Mouse (Mus musculus): ENCODE measurements around the gene Tbk1. TPM values are rescaled to one million over a fixed set of nuclear protein-coding genes. Genes with fewer than 3 reads are reported as not detected.
A peak's percentile ranks its signal among the peaks of the same experiment; 100 is the strongest.

Gene Tbk1
- 35.0 and 36.3 TPM in 2 replicates for polyA plus RNA-seq (2015; fragmentation: Nextera tagmentation; extraction: Ambion mirVana)

DNA sequence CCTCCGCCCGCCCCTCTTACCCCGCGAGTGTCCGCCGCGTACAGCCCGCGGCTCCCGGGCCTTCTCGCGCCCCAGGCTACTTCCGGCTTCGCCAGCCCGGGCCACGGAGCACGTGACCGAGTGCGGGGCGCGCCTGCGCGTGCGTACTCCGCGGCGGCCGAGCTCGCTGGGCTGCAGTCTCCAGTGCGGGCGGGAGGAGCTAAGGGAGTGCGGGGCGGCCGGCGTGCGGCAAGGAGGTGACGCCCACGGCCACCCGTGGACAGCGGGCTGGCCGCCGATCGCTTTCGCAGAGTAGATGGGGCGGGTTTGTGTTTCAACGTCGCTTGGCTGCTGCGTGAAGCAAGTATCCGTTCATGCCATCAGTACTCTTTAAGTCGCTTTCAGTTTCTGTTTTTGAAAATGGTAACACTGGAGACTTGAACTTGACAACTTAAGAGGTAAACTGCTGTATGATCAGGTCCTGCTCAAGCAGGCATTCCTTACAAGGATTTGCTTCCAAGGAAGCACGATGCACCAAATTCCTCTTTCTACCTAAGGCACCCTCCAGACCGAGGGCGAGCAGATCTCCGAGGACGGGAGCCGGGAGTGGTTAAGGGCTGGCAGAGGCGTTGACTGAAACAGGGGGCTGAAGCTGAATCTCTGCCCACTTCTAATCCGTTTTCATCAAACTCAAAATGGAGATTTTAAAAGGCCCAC, at the start of gene Tbk1:
Gene Tbk1, minus strand, starts transcription at position 113 of the 696 bp plus-strand sequence.
- under 1% methylated on average over 58 of the region's 58 CpGs for WGBS
- ATAC-seq (replicated peaks) = peak; percentile 99
- H3K9me3 ChIP-seq = no peaks in the 10 kb centered on the region
- H3K36me3 ChIP-seq = peaks cover 22% of the 10 kb centered on the region
- peaks cover 13% of the 10 kb centered on the region for H3K4me1 ChIP-seq
- H3K4me3 ChIP-seq = peak within 1 kb of the TSS; percentile 77
- peak within 1 kb of the TSS; percentile 81 for H3K9ac ChIP-seq (replicated peaks)
- H3K27me3 ChIP-seq = no peaks in the 10 kb centered on the region
- H3K27ac ChIP-seq (replicated peaks) = peak within 1 kb of the TSS; percentile 58
- peak within 1 kb of the TSS; percentile 66 for H3K4me2 ChIP-seq (replicated peaks)

- ATAC-seq (replicated peaks) = no peak
- no peak overlapping the region for H3K9ac ChIP-seq (replicated peaks)
- H3K27ac ChIP-seq (replicated peaks) = no peak overlapping the region
- H3K36me3 ChIP-seq = no peaks in the 10 kb centered on the region
- H3K9me3 ChIP-seq = no peaks in the 10 kb centered on the region
- no peak overlapping the region for H3K4me3 ChIP-seq
- WGBS = 85% methylated on average over 6 of the region's 6 CpGs
- H3K27me3 ChIP-seq = peaks cover 3% of the 10 kb centered on the region; the same call in 1 of the 2 replicates
- H3K4me2 ChIP-seq (replicated peaks) = no peak overlapping the region
- peaks cover 6% of the 10 kb centered on the region for H3K4me1 ChIP-seq
These were observed 49.7 kb upstream of the Tbk1 start for GRCm38 (mm10) chr10:121636276-121636675.

DNA sequence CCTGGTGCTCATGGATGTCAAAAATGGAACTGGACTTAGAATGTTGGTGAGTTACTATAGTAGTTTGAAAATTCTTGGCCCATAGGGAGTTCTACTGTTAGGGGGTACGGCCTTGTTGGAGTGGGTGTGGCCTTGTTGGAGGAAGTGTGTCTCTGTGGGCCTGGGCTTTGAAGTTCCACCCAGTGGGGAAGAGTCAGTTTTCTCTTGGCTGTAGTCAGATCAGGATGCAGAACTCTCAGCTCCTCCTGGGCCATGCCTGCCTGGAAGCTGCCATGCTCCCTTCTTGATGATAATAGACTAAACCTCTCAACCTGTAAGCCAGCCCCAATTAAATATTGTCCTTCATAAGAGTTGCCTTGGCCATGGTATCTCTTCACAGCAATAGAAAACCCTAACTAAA, 47.6 kb upstream of the Tbk1 start:
- no peak overlapping the region for H3K9ac ChIP-seq (replicated peaks)
- WGBS = 73% methylated on average over 1 of the region's 1 CpGs
- H3K9me3 ChIP-seq = no peaks in the 10 kb centered on the region
- no peaks in the 10 kb centered on the region for H3K36me3 ChIP-seq
- H3K27me3 ChIP-seq = no peaks in the 10 kb centered on the region
- no peak for ATAC-seq (replicated peaks)
- H3K27ac ChIP-seq (replicated peaks) = no peak overlapping the region
- no peak overlapping the region for H3K4me3 ChIP-seq
- no peak overlapping the region for H3K4me2 ChIP-seq (replicated peaks)
- H3K4me1 ChIP-seq = no peaks in the 10 kb centered on the region

DNA sequence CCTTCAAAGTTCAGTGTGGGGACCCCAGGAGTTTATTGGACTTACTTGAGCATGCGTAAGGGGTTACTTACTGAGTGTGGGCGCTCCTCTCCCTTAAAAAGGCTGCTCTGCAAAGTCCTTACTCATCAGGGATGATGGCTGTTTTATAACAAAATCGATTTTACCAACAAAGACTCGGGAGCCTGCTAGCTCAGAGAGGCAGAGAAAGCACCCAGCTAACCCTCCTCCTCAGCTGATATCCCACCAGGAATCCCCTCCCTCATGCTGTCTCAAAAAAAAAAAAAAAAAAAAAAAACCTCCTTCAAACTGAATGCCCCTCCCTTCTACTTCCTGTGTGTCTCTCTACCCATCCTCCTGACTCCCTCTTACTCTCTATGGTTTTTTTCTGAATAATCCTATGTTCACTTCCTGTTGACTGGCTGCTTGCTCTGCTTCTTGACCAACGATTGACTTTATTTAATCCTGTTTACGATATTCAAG, 42.0 kb upstream of the Tbk1 start:
- Histone ChIP-seq H3K27me3 (no peaks in the 10 kb centered on the region), H3K9ac (replicated peaks) (no peak overlapping the region), H3K4me2 (replicated peaks) (no peak overlapping the region), H3K36me3 (no peaks in the 10 kb centered on the region), H3K9me3 (no peaks in the 10 kb centered on the region), H3K27ac (replicated peaks) (no peak overlapping the region), H3K4me1 (peaks cover 21% of the 10 kb centered on the region), H3K4me3 (no peak overlapping the region)
- ATAC-seq (replicated peaks) = no peak
- 89% methylated on average over 6 of the region's 6 CpGs for WGBS

GRCm38 (mm10) chr10:121627216-121627852, 40.7 kb upstream of the Tbk1 start:
- no peaks in the 10 kb centered on the region for H3K9me3 ChIP-seq
- WGBS = 85% methylated on average over 10 of the region's 10 CpGs
- no peak overlapping the region for H3K4me3 ChIP-seq
- 0 out of 2 replicates have a peak, but pooled peaks cover 2% of the 10 kb centered on the region for H3K36me3 ChIP-seq
- no peak overlapping the region for H3K4me2 ChIP-seq (replicated peaks)
- no peak for ATAC-seq (replicated peaks)
- H3K27ac ChIP-seq (replicated peaks) = no peak overlapping the region
- H3K9ac ChIP-seq (replicated peaks) = no peak overlapping the region
- peaks cover 23% of the 10 kb centered on the region for H3K4me1 ChIP-seq
- H3K27me3 ChIP-seq = no peaks in the 10 kb centered on the region

GRCm38 (mm10) chr10:121626186-121626882, 39.7 kb upstream of the Tbk1 start, which contains the start of gene Xpot:
Gene Xpot, minus strand, starts transcription at chr10:121626332.
- Histone ChIP-seq H3K4me1 (peaks cover 23% of the 10 kb centered on the region), H3K9me3 (no peaks in the 10 kb centered on the region), H3K9ac (replicated peaks) (peak within 1 kb of the TSS; percentile 88), H3K36me3 (peaks cover 12% of the 10 kb centered on the region; the same call in 1 of the 2 replicates), H3K27me3 (no peaks in the 10 kb centered on the region), H3K4me2 (replicated peaks) (peak within 1 kb of the TSS; percentile 67), H3K4me3 (peak within 1 kb of the TSS; percentile 94), H3K27ac (replicated peaks) (peak within 1 kb of the TSS; percentile 95)
- ATAC-seq (replicated peaks) = peak; percentile 100
- WGBS = under 1% methylated on average over 67 of the region's 70 CpGs

DNA sequence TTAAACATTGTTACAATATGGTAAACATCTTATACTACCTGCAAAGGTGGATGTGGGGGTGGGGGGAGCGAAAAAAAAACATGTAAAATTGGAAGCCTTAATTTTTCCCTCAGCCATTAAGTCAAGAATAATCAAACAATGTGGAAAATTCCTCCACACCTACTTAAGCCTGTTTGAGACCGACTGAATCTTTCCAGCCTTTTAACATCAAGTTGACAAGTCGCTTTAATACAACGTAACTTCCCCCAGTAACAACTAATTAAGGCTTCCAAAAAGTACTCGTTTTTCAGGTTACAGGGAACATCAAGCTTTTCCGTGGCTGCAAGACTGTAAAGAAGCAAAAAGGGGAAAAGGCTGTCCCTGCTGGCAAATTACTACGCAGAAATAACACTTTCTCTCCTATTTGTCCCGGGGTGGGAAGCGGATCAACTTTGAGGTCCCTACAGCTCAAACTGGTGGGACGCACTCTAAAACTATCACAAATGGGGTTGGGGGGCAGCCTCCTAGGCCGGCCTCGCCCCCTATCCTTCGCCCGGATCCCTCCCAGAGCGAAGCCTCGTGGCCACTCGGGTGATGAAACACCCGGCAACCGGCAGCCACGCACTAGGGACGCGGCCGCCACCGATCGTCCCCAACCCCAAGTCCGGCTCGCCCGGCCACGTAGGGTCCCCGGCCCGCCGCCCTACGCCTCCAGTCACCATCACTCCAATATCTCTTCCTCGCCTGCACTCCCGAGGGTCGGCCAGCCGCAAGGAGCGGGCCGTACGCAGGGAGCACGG, 39.0 kb upstream of the Tbk1 start:
- H3K4me3 ChIP-seq = peak overlapping the region; percentile 94
- H3K4me1 ChIP-seq = peaks cover 23% of the 10 kb centered on the region
- peaks cover 15% of the 10 kb centered on the region; the same call in 1 of the 2 replicates for H3K36me3 ChIP-seq
- no peaks in the 10 kb centered on the region for H3K27me3 ChIP-seq
- no peak for ATAC-seq (replicated peaks)
- no peaks in the 10 kb centered on the region for H3K9me3 ChIP-seq
- peak overlapping the region; percentile 88 for H3K9ac ChIP-seq (replicated peaks)
- H3K4me2 ChIP-seq (replicated peaks) = peak overlapping the region; percentile 67
- peak overlapping the region; percentile 95 for H3K27ac ChIP-seq (replicated peaks)
- WGBS = under 1% methylated on average over 41 of the region's 41 CpGs

- H3K9me3 ChIP-seq = no peaks in the 10 kb centered on the region
- 18% methylated on average over 9 of the region's 9 CpGs for WGBS
- no peak for ATAC-seq (replicated peaks)
- H3K9ac ChIP-seq (replicated peaks) = peak overlapping the region; percentile 88
- no peak overlapping the region for H3K27ac ChIP-seq (replicated peaks)
- H3K4me3 ChIP-seq = peak overlapping the region; percentile 94
- no peaks in the 10 kb centered on the region for H3K27me3 ChIP-seq
- H3K4me2 ChIP-seq (replicated peaks) = peak overlapping the region; percentile 67
- H3K36me3 ChIP-seq = peaks cover 20% of the 10 kb centered on the region; the same call in 1 of the 2 replicates
- H3K4me1 ChIP-seq = peaks cover 23% of the 10 kb centered on the region
These were observed 38.4 kb upstream of the Tbk1 start for GRCm38 (mm10) chr10:121625006-121625405.

DNA sequence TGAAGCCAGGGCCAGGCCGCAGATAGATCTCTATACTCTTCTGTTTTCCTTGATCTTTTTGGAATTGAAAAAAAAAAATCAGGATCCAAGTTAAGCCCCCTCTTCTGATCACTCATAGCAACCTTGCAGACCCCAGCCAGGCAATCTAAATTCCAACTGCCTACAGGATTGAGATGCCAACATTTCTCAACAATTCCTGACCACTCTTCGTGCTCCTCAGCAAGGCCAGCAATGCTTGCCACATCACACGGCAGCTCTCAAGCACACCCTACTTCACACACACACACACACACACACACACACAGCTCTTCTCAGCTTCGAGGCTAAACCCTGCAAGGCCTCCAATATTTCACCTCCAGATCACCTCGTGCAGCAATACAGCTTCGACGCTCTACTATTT, 37.1 kb upstream of the Tbk1 start:
- no peaks in the 10 kb centered on the region for H3K9me3 ChIP-seq
- peaks cover 27% of the 10 kb centered on the region for H3K36me3 ChIP-seq
- H3K4me1 ChIP-seq = peaks cover 23% of the 10 kb centered on the region
- no peak overlapping the region for H3K4me2 ChIP-seq (replicated peaks)
- no peaks in the 10 kb centered on the region for H3K27me3 ChIP-seq
- H3K27ac ChIP-seq (replicated peaks) = no peak overlapping the region
- 90% methylated on average over 7 of the region's 7 CpGs for WGBS
- no peak overlapping the region for H3K4me3 ChIP-seq
- no peak for ATAC-seq (replicated peaks)
- H3K9ac ChIP-seq (replicated peaks) = no peak overlapping the region

DNA sequence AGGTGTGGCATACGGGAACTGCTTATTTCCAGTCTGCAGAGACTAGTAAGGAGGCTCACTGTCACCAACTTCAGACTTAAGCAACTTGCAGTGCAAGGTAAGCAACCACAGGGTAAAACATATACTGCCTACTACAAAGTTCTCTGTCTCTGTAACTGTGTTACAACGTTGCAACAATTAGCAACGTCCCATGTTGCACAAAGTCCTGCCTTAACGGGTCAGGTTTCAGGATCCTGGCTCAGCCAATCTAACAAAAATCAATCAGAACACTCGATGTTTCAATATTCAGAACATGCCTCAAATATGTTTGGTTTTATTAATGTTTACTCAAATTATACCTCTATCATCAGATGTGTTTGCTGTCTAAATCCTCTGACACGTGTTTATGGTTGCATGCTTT, 35.8 kb upstream of the Tbk1 start:
- no peaks in the 10 kb centered on the region for H3K27me3 ChIP-seq

GRCm38 (mm10) chr10:121615935-121616334, 29.3 kb upstream of the Tbk1 start:
- no peak overlapping the region for H3K9ac ChIP-seq (replicated peaks)
- ATAC-seq (replicated peaks) = no peak
- H3K36me3 ChIP-seq = peaks cover 77% of the 10 kb centered on the region
- H3K4me1 ChIP-seq = no peaks in the 10 kb centered on the region
- 47% methylated on average over 7 of the region's 7 CpGs for WGBS
- H3K4me2 ChIP-seq (replicated peaks) = no peak overlapping the region
- H3K9me3 ChIP-seq = no peaks in the 10 kb centered on the region
- no peak overlapping the region for H3K4me3 ChIP-seq
- H3K27ac ChIP-seq (replicated peaks) = no peak overlapping the region
- H3K27me3 ChIP-seq = no peaks in the 10 kb centered on the region

More for the DNA sequence above, 35.8 kb upstream of the Tbk1 start:
- 89% methylated on average over 6 of the region's 6 CpGs for WGBS
- Histone ChIP-seq H3K36me3 (peaks cover 38% of the 10 kb centered on the region), H3K4me1 (peaks cover 23% of the 10 kb centered on the region), H3K9me3 (no peaks in the 10 kb centered on the region), H3K4me3 (no peak overlapping the region), H3K9ac (replicated peaks) (no peak overlapping the region), H3K27ac (replicated peaks) (no peak overlapping the region), H3K4me2 (replicated peaks) (no peak overlapping the region)
- ATAC-seq (replicated peaks) = no peak

Data from forebrain, embryonic 15.5 days (tissue).